Mouse (Mus musculus) C2C12 (cell line): ENCODE data around the gene Gpr27. TPM values are rescaled to one million over a fixed set of nuclear protein-coding genes. Genes with fewer than 3 reads are reported as not detected.

Experiments
- H3K27me3 ChIP-seq: one replicate; pipeline ENCODE4 v1.6.1; 2011; ENCODE audit not compliant: control insufficient read depth, insufficient read depth, insufficient read length
- H3K36me3 ChIP-seq: one replicate; pipeline ENCODE4 v1.6.1; 2011; ENCODE audit not compliant: control insufficient read depth, insufficient read depth
- H3K4me3 ChIP-seq: one replicate; pipeline ENCODE4 v1.5.1; 2011; ENCODE audit warnings: mild to moderate bottlenecking, control low read depth; ENCODE audit not compliant: poor library complexity, insufficient read depth, severe bottlenecking
- H3K79me2 ChIP-seq: one replicate; pipeline ENCODE4 v1.6.1; 2011; ENCODE audit not compliant: control insufficient read depth, insufficient read depth
- H3K79me3 ChIP-seq: one replicate; pipeline ENCODE4 v1.6.1; 2011; ENCODE audit warnings: low read depth, control low read depth
- H3ac ChIP-seq: one replicate; pipeline ENCODE3; 2011; ENCODE audit warnings: low read depth; ENCODE audit not compliant: control insufficient read depth, insufficient read length
- CEBPB ChIP-seq: IDR thresholded peaks from one replicate; pipeline ENCODE4 v1.6.1; 2011; ENCODE audit warnings: low read depth, mild to moderate bottlenecking, control low read depth, moderate library complexity
- CTCF ChIP-seq: IDR thresholded peaks from one replicate; pipeline ENCODE4 v1.5.1; 2011; ENCODE audit not compliant: control insufficient read depth, insufficient read depth, insufficient read length
- FOSL1 ChIP-seq: IDR thresholded peaks from one replicate; pipeline ENCODE4 v1.8.0; 2011; ENCODE audit warnings: mild to moderate bottlenecking, low read length; ENCODE audit not compliant: poor library complexity, insufficient read depth, severe bottlenecking
- MAX ChIP-seq: IDR thresholded peaks from one replicate; pipeline ENCODE4 v1.6.1; 2011; ENCODE audit warnings: mild to moderate bottlenecking, control low read depth
- MYOD1 ChIP-seq: IDR thresholded peaks from one replicate; pipeline ENCODE4 v1.6.1; 2011; ENCODE audit warnings: low read depth; ENCODE audit not compliant: control insufficient read depth, insufficient read length
- MYOG ChIP-seq: IDR thresholded peaks from one replicate; pipeline ENCODE4 v1.6.1; 2011; ENCODE audit not compliant: control insufficient read depth, insufficient read length; ENCODE audit errors: extremely low read depth
- USF1 ChIP-seq: IDR thresholded peaks from one replicate; pipeline ENCODE4 v1.6.1; 2011; ENCODE audit warnings: low read depth, mild to moderate bottlenecking, control low read depth, moderate library complexity
- long read RNA-seq, 2 experiments: library from polyadenylated mRNA; unstranded; transcript quantifications; one replicate each; pipeline ENCODE4 v2.0.0; 2019 to 2020
- polyA plus RNA-seq: library from polyadenylated mRNA; unstranded; fragments of >200 nt; fragmentation: generic; extraction: Trizol; gene quantifications from one replicate; pipeline ENCODE4 v1.2.1, GENCODE M21; 2012; ENCODE audit warnings: missing spikeins

The Gpr27 gene
- polyA plus RNA-seq = not detected
- long read RNA-seq, experiment 1 = 0 reads
- long read RNA-seq, experiment 2 = 0 reads

- TF ChIP-seq MAX = no peak
- Histone ChIP-seq H3K4me3 (no peak within 1 kb of the TSS), H3K27me3 (peaks cover 60% of the 10 kb centered on the region), H3ac (no peak within 1 kb of the TSS), H3K36me3 (no peaks in the 10 kb centered on the region), H3K79me3 (no peaks in the 10 kb centered on the region), H3K79me2 (no peaks in the 10 kb centered on the region)
Measured at GRCm38 (mm10) chr6:99692206-99692915, at the start of gene Gpr27. TSS of gene Gpr27 (plus strand) at chr6:99692679.

GRCm38 (mm10) chr6:99643439-99644199 is 48.9 kb upstream of the Gpr27 start:
- Histone ChIP-seq H3K36me3 (no peaks in the 10 kb centered on the region), H3K27me3 (no peaks in the 10 kb centered on the region)

GRCm38 (mm10) chr6:99644386-99644785 is 48.1 kb upstream of the Gpr27 start:
- no peaks in the 10 kb centered on the region for H3K79me3 ChIP-seq

More at GRCm38 (mm10) chr6:99643439-99644199, 48.9 kb upstream of the Gpr27 start:
- H3K79me2 ChIP-seq = no peaks in the 10 kb centered on the region
- TF ChIP-seq CEBPB (no peak), USF1 (no peak), MYOG (no peak), MAX (no peak), CTCF (no peak), MYOD1 (no peak), FOSL1 (no peak)
- no peak overlapping the region for H3K4me3 ChIP-seq
- no peaks in the 10 kb centered on the region for H3K79me3 ChIP-seq
- H3ac ChIP-seq = no peak overlapping the region

GRCm38 (mm10) chr6:99644876-99645275 is 47.6 kb upstream of the Gpr27 start:
- Histone ChIP-seq H3ac (no peak overlapping the region), H3K4me3 (no peak overlapping the region), H3K79me3 (no peaks in the 10 kb centered on the region), H3K36me3 (no peaks in the 10 kb centered on the region), H3K79me2 (no peaks in the 10 kb centered on the region), H3K27me3 (no peaks in the 10 kb centered on the region)
- TF ChIP-seq FOSL1 (no peak), USF1 (no peak), MAX (no peak), MYOG (no peak)

More at GRCm38 (mm10) chr6:99644386-99644785, 48.1 kb upstream of the Gpr27 start:
- Histone ChIP-seq H3ac (no peak overlapping the region), H3K27me3 (no peaks in the 10 kb centered on the region), H3K36me3 (no peaks in the 10 kb centered on the region), H3K4me3 (no peak overlapping the region), H3K79me2 (no peaks in the 10 kb centered on the region)
- TF ChIP-seq MAX = no peak
- TF ChIP-seq CTCF = no peak
- no peak for TF ChIP-seq FOSL1
- TF ChIP-seq USF1 = no peak
- no peak for TF ChIP-seq MYOD1
- no peak for TF ChIP-seq CEBPB
- no peak for TF ChIP-seq MYOG

- H3K36me3 ChIP-seq = no peaks in the 10 kb centered on the region
- H3K79me2 ChIP-seq = no peaks in the 10 kb centered on the region
- H3K79me3 ChIP-seq = no peaks in the 10 kb centered on the region
- H3K4me3 ChIP-seq = no peak overlapping the region
- no peak for TF ChIP-seq MAX
- no peak for TF ChIP-seq MYOD1
- TF ChIP-seq CEBPB = no peak
- no peak for TF ChIP-seq USF1
- TF ChIP-seq FOSL1 = no peak
- TF ChIP-seq MYOG = no peak
- no peak for TF ChIP-seq CTCF
- H3K27me3 ChIP-seq = no peaks in the 10 kb centered on the region
- H3ac ChIP-seq = no peak overlapping the region
Measured at GRCm38 (mm10) chr6:99646344-99646743, 46.1 kb upstream of the Gpr27 start.

GRCm38 (mm10) chr6:99649307-99649706 is 43.2 kb upstream of the Gpr27 start:
- Histone ChIP-seq H3K4me3 (no peak overlapping the region), H3K27me3 (no peaks in the 10 kb centered on the region), H3K79me2 (no peaks in the 10 kb centered on the region), H3K36me3 (no peaks in the 10 kb centered on the region), H3K79me3 (no peaks in the 10 kb centered on the region), H3ac (no peak overlapping the region)
- TF ChIP-seq MYOG (no peak), CTCF (no peak), FOSL1 (no peak)
